Mouse (Mus musculus) ES-E14 (cell line): ENCODE data around the gene Slc44a4. TPM values are rescaled to one million over a fixed set of nuclear protein-coding genes. Genes with fewer than 3 reads are reported as not detected.

Experiments used
- DNase-seq: peaks from one replicate; pipeline ENCODE4 v3.0.0-alpha.2; 2013; ENCODE audit warnings: low read depth, low spot score
- H3K27ac ChIP-seq: 2 replicates; pipeline ENCODE4 v1.5.1; 2012; ENCODE audit warnings: low read depth, mild to moderate bottlenecking, low read length, moderate library complexity, mixed read lengths; ENCODE audit not compliant: poor library complexity, insufficient read depth, severe bottlenecking
- H3K36me3 ChIP-seq: 2 replicates; pipeline ENCODE4 v1.6.1; 2012; ENCODE audit warnings: mild to moderate bottlenecking, low read length, moderate library complexity, mixed read lengths; ENCODE audit not compliant: control insufficient read depth, poor library complexity, insufficient read depth, severe bottlenecking
- H3K4me1 ChIP-seq, 2 experiments: fragments of 150-350 bp in 1 of 2; sonication (generic) in 1 of 2; 2 replicates each; pipeline ENCODE4 v1.6.1; 2012; ENCODE audit warnings: low read length in 2 of 2, mild to moderate bottlenecking in 1 of 2, mixed read lengths in 1 of 2; ENCODE audit not compliant: control insufficient read depth in 2 of 2, insufficient read depth in 2 of 2, poor library complexity in 1 of 2
- H3K4me3 ChIP-seq, 2 experiments: fragments of 150-350 bp in 1 of 2; sonication (generic) in 1 of 2; 2 replicates each; pipeline ENCODE4 v1.5.1; 2012; ENCODE audit warnings: low read length in 2 of 2, low read depth in 1 of 2, mild to moderate bottlenecking in 1 of 2, mixed read lengths in 1 of 2; ENCODE audit not compliant: insufficient read depth in 1 of 2, poor library complexity in 1 of 2, severe bottlenecking in 1 of 2
- H3K9ac ChIP-seq: 2 replicates; pipeline ENCODE4 v1.6.1; 2012; ENCODE audit warnings: low read depth, mild to moderate bottlenecking, low read length, mixed read lengths; ENCODE audit not compliant: poor library complexity, insufficient read depth, severe bottlenecking
- H3K9me3 ChIP-seq: fragments of 150-350 bp; sonication (generic); 2 replicates; pipeline ENCODE4 v1.6.1; 2012; ENCODE audit warnings: low read depth, mild to moderate bottlenecking, low read length; ENCODE audit not compliant: control insufficient read depth, insufficient read depth
- CHD2 ChIP-seq: IDR thresholded peaks from 2 replicates; pipeline ENCODE4 v1.6.1; 2014; ENCODE audit warnings: mild to moderate bottlenecking, low read depth, low read length, inconsistent platforms
- HCFC1 ChIP-seq: IDR thresholded peaks from 2 replicates; pipeline ENCODE4 v1.6.1; 2012; ENCODE audit warnings: low read length, inconsistent platforms, borderline replicate concordance; ENCODE audit not compliant: insufficient read depth
- MAFK ChIP-seq: IDR thresholded peaks from 2 replicates; pipeline ENCODE4 v1.6.1; 2014; ENCODE audit warnings: mild to moderate bottlenecking, low read depth, low read length, inconsistent platforms; ENCODE audit not compliant: insufficient read depth
- ZC3H11A ChIP-seq: IDR thresholded peaks from 2 replicates; pipeline ENCODE4 v1.6.1; 2012; ENCODE audit warnings: low read depth, mild to moderate bottlenecking, inconsistent platforms, low read length, borderline replicate concordance
- ZNF384 ChIP-seq: IDR thresholded peaks from 2 replicates; pipeline ENCODE4 v1.6.1; 2012; ENCODE audit warnings: low read depth, low read length, inconsistent platforms
- in situ Hi-C, 2 experiments: fragments of 600-800 bp; cut with MboI; formaldehyde crosslinking; loops; one replicate each; pipeline ENCODE4 v1.15.1; 2025; ENCODE audit warnings: low sequenced_read_pairs in 2 of 2, inconsistent platforms in 1 of 2; ENCODE audit not compliant: unreplicated experiment in 2 of 2
- total RNA-seq: library from RNA; depleted of rRNA; stranded (reverse); fragments of 300-350 nt; gene quantifications from 2 replicates; pipeline ENCODE4 v1.2.3, GENCODE M21; 2012

The Slc44a4 gene
- total RNA-seq, 1 experiment, result 5.5 TPM

DNA sequence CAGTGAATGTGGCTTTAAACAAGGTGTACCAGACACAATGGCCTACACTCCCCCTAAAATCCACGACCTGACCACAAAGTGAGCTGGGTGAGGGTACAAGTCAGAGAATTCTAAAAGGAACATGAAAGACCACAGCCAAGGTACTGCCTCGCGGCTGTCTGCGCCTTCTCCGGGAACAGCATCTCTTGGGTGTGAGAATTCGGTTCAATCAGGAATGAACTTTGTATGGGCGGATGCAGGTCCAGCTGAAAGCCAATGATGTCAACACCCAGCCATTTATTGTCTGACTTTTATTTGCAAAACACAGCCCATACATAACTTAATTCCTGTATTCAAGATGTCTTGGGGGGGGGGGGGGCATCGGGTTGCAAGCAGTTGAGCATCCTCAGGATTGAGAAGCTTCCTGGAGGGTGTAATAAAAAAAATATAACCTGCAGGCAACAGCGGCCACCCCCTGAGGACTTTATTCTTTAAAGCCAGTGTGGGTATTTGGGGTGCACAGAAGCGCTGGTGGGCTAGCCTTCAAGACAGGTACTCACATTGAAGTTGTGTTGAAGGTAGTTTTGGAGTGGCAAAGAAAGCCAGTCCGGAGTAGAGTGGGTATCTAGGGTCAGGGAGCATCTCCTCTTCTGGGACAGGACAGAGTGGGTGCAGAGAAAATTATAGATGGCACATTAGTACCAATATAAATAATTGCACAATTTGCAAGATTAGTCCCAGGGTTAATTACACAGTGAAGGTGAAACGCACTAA is 21.0 kb upstream of the Slc44a4 start:
- no peak for DNase-seq
- TF ChIP-seq HCFC1 (no peak), MAFK (no peak), ZC3H11A (no peak), CHD2 (no peak)
- no peaks in the 10 kb centered on the region for H3K9me3 ChIP-seq
- in situ Hi-C loops, result no loop called here
- peak overlapping the region; percentile 56; the same call in 1 of the 2 replicates for H3K9ac ChIP-seq
- H3K36me3 ChIP-seq, result peaks cover 4% of the 10 kb centered on the region; the same call in 1 of the 2 replicates
- peak overlapping the region in 1 of 2 experiments; percentile 61; a peak in 1 of 4 replicates for H3K4me3 ChIP-seq
- H3K4me1 ChIP-seq, result peaks cover 8 to 17% of the 10 kb centered on the region in 2 experiments
- peak overlapping the region; percentile 5; the same call in 1 of the 2 replicates for H3K27ac ChIP-seq

DNA sequence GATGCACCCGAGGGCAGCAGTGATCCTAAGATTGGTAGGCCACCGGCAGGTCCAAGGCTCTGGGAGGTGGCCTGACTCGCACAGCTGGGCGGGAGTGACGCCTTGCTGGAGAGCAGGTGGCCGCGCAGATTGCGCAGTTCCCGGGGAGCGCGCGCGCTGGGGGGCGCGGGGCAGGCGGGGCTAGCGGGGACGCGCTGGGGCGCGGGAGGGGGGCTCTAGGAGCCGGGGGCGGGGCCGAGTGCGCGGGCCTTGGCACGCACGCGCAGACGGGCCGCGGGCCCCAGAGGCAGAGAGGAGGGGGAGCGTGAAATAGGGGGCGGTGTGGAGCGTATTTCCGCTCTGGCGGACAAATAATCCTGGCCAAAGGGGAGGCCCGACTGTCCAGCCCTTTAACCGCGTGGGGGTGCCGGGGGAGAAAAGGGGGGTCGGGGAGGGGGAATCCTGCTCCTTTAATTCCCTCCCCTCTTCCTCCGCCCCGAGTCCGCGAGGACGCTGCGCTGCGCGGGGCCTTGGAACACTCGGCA is 20.1 kb upstream of the Slc44a4 start:
- in situ Hi-C loops, result no loop called here
- Histone ChIP-seq H3K9me3 (no peaks in the 10 kb centered on the region), H3K4me1 (peaks cover 8 to 17% of the 10 kb centered on the region in 2 experiments), H3K36me3 (peaks cover 4% of the 10 kb centered on the region; the same call in 1 of the 2 replicates), H3K27ac (peak overlapping the region; percentile 60), H3K9ac (peak overlapping the region; percentile 86), H3K4me3 (peak overlapping the region; percentile 84 to 92)
- TF ChIP-seq ZNF384 (no peak), HCFC1 (no peak), ZC3H11A (no peak), CHD2 (no peak), MAFK (no peak)
- peak; percentile 88 for DNase-seq

DNA sequence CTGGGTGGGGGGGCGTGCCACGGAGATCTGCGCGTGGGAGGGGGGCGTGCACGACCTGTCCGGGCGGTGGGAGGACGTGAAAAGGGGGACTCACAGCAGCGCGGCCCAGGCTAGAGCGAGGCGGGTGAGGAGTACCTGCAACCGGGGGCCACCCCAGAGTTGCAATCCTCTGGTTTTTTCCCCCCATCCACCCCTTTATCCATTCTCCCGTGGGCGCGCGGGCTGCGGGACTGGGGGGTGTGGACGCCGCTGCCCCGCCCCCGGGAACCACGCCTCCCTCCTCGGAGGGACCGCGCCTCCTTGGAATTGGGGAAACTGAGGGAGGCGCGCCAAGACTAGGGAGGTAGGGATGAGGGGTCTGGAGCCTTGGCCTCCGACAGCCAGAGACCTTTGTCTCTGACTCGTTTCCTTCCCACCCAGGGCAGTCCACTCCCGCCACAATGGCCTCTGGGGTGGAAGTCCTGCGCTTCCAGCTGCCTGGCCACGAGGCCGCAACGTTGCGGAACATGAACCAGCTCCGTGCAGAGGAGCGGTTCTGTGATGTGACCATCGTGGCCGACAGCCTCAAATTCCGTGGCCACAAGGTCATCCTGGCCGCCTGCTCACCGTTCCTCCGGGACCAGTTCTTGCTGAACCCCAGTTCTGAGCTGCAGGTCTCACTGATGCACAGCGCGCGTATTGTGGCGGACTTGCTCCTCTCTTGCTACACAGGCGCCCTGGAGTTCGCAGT is 19.3 kb upstream of the Slc44a4 start:
- H3K27ac ChIP-seq, result peak overlapping the region; percentile 60; the same call in 1 of the 2 replicates
- H3K4me1 ChIP-seq, result peaks cover 8 to 16% of the 10 kb centered on the region in 2 experiments
- peak overlapping the region; percentile 86 for H3K9ac ChIP-seq
- TF ChIP-seq ZC3H11A (no peak), MAFK (no peak), ZNF384 (no peak), CHD2 (no peak), HCFC1 (no peak)
- H3K36me3 ChIP-seq, result peaks cover 4% of the 10 kb centered on the region; the same call in 1 of the 2 replicates
- in situ Hi-C loops, result no loop called here
- peak overlapping the region; percentile 84 to 92 for H3K4me3 ChIP-seq
- no peak for DNase-seq
- no peaks in the 10 kb centered on the region for H3K9me3 ChIP-seq

DNA sequence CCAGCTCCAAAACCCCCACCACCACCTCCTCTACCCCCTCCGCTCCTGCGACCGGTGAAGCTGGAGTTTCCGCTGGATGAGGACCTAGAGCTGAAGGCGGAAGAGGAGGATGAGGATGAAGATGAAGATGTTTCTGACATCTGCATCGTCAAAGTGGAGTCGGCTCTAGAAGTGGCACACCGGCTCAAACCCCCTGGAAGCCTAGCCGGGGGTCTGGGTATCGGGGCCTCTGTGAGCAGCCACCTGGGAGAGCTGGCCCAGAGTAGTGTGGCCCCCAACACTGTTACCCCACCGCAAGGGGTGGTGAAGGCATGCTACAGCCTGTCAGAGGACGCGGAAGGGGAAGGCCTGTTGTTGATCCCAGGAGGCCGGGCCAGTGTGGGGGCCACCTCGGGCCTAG is 18.5 kb upstream of the Slc44a4 start:
- no peaks in the 10 kb centered on the region for H3K9me3 ChIP-seq
- peak overlapping the region; percentile 86; the same call in 1 of the 2 replicates for H3K9ac ChIP-seq
- peaks cover 6 to 12% of the 10 kb centered on the region in 2 experiments for H3K4me1 ChIP-seq
- TF ChIP-seq HCFC1, result no peak
- TF ChIP-seq MAFK, result no peak
- no peak for TF ChIP-seq ZNF384
- TF ChIP-seq ZC3H11A, result no peak
- no peak for TF ChIP-seq CHD2
- in situ Hi-C loops, result no loop called here
- no peak for DNase-seq
- no peak overlapping the region for H3K27ac ChIP-seq
- peak overlapping the region; percentile 84 to 92; a peak in 3 of 4 replicates for H3K4me3 ChIP-seq
- H3K36me3 ChIP-seq, result peaks cover 4% of the 10 kb centered on the region; the same call in 1 of the 2 replicates
